Mouse (Mus musculus) erythroid progenitor cell, adult 5-6 weeks (primary cell): Measurements from ENCODE around the gene Lrrc37a. TPM values are rescaled to one million over a fixed set of nuclear protein-coding genes. Genes with fewer than 3 reads are reported as not detected.
"Not testable (repeated sequence)": the region's sequence is repeated elsewhere in the genome, so short reads cannot be mapped to it uniquely, and the experiment has no call there.

Experiments
- ATAC-seq: replicated peaks from 2 replicates; pipeline ENCODE4 v1.8.0; 2016; ENCODE audit warnings: moderate number of reproducible peaks, mild to moderate bottlenecking, moderate TSS enrichment, inconsistent platforms; ENCODE audit not compliant: poor library complexity, low FRiP score, severe bottlenecking
- total RNA-seq, 2 experiments: library from RNA; stranded (forward) in 1 of 2; stranded (reverse) in 1 of 2; fragments of 150-400 nt in 1 of 2; fragments of 186-747, 209-891 nt in 1 of 2; gene quantifications; 2 replicates each; pipeline versions ENCODE4 v1.2.3 to v1.2.4; 2015 to 2017; ENCODE audit warnings: low replicate concordance in 2 of 2

Gene Lrrc37a
- total RNA-seq (2015; ENCODE audit: low replicate concordance) (not detected in 2 replicates), total RNA-seq (2017; ENCODE audit: low replicate concordance) (not detected in 2 replicates)

DNA sequence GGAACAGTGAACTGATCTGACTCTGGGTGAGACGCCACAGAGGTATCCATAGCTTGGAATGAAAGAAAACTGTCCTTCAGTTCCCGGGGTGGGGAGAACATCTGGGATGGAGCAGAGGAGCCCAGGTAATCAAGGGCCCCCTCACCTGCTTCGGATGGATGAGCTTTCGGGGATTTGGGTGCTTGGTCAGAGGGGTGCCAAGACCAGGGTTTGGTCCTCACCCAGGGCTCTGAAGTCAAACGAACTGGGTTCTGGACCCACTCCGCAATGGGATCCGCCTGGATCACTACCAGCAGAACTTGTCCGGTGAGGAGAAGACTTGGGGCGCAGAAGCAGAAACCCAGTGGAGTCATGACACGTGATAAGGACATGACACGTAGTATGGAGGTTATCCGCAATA, at the start of gene Lrrc37a:
Gene Lrrc37a, minus strand, starts transcription at position 101 of the 400 bp plus-strand sequence.
- ATAC-seq = no peak

DNA sequence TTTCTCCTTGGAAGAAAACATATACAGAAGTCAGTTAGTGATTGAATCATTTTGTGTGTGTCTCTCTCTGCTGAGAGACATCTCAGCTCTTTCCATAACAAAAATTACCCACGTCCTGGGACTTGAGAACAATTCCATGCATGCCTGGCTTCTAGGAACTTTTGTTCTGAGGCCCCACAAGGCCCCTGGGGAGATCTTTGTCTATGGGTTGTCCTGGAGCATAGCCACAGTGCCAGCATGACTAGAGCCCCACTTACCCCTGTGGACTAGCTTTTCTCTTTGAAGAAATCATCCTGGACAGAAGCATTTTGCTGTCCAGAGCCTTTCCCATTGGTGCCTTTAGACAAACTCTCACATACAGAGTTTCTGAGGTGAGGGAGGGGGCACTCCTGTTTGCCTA, 30.6 kb upstream of the Lrrc37a start:
- ATAC-seq = not testable (repeated sequence)

DNA sequence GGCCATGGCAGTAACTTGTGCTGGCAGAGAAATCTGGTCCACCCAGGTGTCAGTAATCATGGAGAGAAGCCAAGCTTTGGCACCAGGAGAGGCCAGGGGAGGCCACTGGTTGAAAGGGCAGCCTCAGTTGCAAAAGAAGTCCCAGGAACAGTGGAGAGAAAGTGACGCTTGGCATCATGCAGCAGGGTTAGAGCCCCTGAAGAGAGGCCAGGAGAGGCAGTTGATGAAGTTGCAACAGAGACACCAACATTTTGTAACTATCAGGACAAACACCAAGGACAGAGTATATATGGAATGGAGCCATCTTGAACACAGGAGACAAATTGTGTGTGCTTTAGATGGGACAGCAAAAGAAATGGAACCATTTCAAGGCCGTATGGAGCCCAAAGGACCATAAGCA, 7.7 kb upstream of the Lrrc37a start:
- ATAC-seq = no peak

DNA sequence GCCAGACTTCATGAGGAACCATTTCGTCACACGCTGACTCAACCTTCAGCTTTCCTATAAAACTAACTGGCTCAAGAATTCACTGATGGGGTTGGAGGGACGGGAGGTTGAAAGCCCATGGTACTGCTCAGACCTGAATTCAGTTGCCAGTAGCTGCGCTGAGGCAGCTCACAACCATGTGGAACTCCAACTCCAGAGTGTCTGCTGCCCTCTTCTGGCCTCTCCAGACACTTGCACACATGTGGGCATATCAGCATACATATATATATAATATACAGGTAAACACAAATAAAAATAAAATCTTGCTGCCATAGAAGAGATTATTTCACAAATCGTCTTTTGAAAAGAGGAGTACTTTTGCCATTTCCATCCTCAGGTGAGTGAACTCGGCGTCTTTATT, 40.0 kb downstream of the Lrrc37a start:
- ATAC-seq = no peak

DNA sequence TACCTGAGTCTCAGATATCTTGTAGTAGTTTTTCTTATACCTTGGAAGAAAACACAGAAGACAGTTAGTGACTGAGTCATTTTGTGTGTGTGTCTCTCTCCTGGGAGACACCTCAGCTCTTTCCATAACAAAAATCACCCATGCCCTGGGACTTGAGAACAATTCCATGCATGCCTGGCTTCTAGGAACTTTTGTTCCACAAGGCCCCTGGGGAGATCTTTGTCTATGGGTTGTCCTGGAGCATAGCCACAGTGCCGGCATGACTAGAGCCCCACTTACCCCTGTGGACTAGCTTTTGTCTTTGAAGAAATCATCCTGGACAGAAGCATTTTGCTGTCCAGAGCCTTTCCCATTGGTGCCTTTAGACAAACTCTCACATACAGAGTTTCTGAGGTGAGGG, 53.3 kb downstream of the Lrrc37a start:
- not testable (repeated sequence) for ATAC-seq

DNA sequence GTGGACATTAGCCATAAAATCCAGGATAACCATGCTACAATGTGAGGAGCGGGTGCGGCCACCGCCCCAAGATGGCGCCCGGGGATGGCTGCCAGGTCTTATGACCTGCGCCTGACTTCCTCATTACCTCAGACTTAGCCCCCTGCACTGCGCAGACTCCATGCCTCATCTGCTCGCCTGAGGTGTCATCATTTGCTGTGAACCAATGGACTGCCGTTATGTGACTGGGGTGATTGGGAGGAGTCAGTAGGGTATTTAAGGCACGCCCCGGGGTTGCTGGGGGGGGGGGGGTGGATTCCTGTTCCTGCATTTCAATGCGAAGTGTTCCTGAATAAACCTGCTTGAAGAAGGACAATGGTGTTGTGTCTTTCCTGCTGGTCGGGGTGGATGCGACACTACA, 54.7 kb downstream of the Lrrc37a start:
- not testable (repeated sequence) for ATAC-seq

DNA sequence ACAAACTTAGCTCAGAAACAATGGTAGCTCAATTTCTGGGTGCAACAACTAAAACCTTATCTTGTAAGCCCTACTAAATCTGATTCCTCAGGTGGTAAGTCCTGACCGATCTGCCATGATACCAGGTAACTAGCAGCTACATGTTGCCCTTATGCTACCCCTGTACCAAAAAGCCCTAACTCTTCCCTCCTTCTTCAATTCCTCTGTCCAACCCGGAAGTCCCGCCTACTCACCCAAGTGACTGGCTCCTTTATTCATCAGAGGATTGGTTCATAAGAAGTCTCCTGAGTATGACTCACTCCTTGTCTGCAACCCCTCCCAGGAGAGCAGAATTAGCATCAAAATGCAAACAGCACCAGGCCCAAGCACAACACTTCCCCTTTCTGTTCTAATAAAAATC, 60.7 kb downstream of the Lrrc37a start:
- ATAC-seq = no peak

DNA sequence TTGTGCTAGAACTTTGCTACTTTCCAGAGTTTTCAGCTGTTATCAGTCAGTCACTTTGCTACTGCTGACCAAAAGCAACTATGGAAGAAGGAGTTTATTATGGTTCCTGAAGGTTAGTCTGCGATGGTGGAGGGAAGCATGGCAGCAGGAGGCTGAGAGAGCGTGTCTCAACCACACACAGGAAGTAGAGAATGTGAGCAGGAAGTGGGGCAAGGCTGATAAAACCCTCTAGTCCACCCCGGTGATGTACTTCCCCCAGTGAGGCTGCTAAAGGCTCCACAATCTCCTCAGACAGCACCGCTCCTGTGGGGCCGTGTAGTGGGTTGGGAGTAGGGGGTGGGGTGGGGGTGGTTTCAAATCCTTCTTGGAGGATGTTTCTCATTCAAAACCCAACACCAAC, 68.1 kb downstream of the Lrrc37a start:
- ATAC-seq = no peak

DNA sequence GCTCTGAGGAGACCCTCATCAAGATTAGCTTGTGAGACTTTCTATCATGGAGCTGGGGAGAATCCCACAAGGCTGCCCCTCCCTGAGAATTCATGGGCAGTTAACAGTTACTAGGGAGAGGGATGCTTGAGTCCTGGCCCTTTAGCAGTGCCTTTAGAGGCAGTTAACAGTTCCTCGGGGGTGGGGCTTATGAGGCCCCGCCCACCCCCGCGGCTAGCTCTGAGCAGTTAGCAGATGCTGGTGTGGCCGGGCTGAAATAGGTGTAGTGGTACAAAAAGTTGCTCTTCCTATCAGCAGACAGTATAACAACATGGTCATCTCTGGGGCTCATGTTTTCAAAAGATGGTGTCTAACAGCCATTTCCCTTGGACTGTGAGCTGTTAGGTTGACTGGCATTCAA, 79.4 kb downstream of the Lrrc37a start:
- ATAC-seq = peak; percentile 45

DNA sequence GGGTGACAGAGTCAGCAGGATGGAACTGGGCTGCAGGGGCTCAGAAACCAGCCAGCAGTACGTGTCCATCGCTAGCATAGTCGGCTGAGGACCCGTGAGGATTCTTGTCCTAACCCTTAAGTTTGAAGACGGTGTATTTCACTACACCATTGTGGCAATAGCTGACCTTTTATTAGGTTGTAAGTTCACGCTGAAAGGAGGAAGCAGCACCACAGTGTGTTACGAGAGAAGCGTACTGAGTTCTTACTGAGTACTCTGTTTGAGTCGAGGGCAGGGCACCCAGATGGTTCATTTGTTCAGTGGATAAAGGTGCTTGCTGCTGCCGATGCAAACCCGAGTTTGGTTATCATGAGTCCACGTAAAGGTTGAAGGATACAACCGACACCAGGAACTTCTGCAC, 84.7 kb downstream of the Lrrc37a start:
- ATAC-seq = no peak

DNA sequence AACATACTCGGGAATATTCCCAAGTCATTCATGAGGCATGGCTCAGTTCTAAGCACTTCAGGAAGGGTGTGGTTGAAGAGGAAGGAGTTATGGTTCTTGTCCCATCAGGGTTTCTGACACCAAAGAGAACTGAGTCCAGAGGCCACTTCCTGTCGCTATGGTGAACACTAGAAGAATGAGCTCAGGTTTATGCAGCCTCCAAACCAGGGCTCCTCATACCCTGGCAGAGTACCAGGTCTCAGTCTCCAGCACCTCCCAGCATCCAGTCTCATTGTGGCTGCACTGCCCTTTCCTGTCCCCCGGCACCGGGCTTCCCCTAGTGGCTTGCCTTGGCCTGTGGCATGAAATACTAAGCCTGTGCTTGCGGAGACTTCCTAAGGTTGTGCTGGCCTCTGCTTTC, 85.2 kb downstream of the Lrrc37a start:
- ATAC-seq = no peak

DNA sequence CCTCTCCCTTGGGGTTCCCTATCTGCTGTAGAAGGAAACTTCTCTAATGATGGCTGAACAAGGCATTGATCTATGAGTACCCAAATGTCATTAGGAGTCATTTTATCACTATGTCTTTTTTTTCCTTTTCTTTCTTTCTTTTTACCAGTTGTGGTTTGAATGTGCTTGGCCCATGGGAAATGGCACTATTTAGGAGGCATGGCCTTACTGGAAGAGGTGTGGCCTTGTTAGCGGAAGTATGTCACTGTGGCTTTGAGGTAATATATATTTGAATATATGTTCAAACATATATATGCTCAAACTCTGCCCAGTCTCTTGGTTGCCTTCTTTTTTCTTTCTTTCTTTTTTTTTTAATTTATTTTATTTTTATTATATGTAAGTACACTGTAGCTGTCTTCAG, 90.9 kb downstream of the Lrrc37a start:
- no peak for ATAC-seq

DNA sequence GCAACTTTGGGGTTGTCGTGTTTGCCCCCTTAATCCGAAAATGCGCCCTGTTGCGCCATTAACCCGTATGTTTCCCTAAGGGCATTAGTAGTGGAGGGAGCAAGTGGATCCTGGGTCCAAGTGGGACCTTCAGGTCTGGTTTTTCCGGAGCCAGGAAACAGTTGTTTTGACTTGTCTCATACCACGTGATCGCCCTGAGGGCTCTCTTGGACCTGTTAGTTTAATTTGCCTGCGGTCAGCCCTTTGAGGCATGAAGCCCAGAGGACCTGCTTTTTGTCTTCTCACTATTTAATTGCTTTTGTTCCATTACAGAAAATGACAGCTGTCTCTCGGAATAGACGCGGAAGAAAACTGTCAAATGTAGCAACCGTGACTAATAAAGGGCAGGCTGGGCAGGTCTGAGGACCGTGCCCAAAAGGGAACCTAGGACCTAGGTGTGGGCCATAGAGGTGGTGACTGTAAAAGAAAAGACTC, 91.4 kb downstream of the Lrrc37a start:
- ATAC-seq = no peak; the same call in 1 of the 2 replicates

DNA sequence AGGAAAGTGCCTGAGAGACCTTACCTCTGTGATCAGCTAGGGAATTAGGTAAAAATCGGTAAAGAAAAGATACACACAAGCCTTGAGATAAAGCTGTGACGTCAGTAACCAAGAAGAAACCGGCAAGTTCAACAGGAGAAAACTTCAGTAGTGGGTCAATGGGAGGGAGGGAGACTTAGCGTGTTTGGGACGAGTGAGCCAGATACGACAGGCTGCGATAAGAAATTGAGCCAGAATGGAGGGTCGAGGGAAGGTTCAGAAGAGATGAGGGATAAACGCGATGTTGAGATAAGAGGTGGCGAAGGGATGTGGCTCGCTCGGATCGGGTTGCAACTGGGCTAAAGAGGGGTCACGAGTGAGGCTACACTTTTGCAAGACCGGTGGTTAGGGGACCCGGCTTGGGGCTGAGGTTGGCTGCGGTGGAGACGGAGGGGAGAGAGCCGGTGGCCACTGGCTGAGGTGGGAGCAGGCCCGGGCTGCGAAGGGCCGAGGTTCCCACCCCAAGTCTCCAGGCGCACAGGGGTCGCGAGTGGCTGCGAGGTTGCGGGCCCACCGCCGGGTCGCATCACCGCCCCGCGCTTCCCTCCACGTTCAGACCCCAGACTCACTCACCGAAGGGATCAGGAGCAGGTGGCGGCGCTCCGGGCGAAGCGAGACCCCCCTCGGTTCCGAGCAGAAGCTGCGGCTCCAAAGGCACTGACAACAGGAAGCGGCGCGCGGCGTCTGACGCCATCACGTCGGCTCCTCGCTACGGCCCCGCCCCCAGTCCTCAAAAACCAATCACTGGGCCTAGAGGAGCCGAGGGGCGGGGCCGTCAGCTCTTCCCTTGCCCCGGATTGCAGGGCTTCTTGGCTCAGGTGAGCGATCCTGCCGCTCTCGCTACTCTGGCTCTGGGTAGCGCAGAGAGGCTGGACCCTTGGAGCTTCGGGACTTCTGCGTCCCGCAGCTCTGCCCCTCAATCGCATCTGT, 92.1 kb downstream of the Lrrc37a start, which contains the start of gene Plekhm1:
Gene Plekhm1, minus strand, starts transcription at position 707 of the 969 bp plus-strand sequence.
- ATAC-seq = peak; percentile 99

DNA sequence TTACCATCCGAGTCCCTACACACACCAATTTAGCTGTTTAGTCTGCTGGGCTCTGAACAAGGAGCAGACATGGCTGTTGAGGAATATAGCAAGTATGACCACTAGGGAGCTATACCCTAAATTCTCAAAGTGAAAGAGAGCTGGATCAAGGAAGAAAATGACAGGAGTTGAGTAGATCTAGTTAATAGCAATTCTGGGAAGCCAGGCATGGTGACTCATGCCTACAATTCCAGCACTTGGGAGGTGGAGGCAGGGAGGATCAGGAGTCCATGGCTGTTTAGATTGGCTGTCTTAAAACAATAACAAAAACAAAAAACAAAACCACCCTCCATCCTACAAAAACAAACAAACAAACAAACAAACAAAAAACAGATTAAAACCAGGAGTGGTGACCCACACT, 93.1 kb downstream of the Lrrc37a start:
- ATAC-seq = no peak

DNA sequence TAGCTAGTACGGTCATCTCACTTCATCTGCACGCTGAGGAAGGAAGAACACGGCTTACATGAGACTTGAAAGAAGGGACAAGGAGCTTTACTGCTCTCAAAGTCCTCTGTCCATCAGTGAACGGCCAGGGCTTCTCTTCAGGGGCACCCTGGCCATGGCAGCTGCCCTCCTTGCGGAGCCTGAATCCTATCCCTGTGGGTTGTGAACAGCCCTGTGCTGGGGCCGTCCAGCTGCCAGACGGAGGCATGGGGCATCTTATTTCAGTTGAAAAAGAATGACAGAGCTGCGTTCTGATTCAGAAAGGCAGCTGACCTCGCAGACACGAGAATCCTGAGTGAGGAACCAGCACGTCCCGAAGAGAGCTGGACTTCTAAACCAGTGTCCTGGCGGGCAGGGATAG, 95.5 kb downstream of the Lrrc37a start:
- ATAC-seq = no peak

DNA sequence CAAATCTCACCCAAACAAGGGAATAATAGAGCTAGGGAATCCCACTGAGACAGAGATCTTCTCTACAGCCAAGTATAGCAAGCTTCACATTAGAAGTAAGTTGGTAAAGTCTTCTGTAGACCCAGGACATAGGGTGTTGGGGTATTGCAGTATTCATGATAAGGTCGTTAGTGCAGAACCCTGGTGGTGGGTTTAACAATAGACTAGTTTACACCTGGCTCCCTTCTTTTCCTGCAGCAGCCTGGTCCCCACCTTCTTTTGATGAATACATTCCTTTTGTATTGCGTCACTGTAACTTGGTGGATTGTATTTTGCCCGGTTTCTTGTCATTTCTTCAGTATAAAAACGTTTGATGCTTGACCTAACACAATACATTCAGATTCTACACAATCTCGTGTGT, 97.3 kb downstream of the Lrrc37a start:
- not testable (repeated sequence) for ATAC-seq

DNA sequence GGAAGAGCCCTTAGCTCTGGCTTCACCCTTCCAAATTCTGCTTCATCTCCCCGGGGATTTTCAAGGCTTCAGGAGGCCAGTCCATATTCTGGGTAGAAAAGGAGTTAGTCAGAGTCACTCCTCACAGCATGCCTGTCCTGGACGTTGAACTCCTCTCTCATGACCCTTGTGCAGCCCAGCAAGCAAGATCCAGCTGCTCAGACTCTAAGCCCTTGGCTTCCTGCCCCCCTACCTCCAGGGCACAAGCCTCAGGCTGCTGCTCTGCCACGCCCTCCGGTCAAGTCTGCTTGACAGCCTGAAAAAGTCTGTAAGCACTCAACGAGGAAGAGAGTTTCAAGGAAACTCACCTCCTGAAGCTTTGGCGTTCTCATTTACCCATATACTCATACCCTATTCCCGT, 97.8 kb downstream of the Lrrc37a start:
- ATAC-seq = no peak

DNA sequence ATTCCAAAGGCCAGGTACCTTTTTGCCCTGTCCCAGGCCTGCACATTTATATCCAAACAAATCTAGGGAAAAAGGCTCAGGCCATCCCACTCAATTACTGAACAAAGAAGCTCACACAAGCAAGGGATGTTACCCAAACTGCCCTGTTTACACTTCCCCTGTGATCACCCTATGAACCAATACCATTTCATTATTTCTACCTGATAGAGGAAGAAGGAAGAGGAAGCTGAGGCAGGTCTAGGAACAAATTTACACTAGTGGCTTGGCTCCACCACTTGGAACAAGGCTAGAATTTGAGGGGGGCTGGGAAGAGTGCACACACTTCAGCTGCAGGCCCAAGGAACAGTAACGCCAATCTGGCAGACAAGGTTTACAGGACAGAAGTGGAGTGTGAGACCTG, 98.6 kb downstream of the Lrrc37a start:
- no peak for ATAC-seq

DNA sequence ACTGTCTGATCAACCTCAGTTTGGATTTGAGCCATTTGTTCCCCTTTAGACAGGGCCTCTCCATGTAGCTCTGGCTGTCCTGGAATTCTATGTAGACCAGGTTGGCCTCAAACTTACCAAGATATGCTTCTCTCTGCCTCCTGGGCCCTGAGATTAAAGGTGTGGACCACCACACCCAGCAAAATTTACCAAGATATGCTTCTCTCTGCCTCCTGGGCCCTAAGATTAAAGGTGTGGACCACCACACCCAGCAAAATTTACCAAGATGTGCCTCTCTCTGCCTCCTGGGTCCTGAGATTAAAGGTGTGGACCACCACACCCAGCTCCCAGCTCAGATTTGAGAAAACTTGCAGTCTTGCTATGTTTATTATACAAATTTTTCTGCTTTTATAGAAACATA, 99.8 kb downstream of the Lrrc37a start:
- ATAC-seq = no peak

DNA sequence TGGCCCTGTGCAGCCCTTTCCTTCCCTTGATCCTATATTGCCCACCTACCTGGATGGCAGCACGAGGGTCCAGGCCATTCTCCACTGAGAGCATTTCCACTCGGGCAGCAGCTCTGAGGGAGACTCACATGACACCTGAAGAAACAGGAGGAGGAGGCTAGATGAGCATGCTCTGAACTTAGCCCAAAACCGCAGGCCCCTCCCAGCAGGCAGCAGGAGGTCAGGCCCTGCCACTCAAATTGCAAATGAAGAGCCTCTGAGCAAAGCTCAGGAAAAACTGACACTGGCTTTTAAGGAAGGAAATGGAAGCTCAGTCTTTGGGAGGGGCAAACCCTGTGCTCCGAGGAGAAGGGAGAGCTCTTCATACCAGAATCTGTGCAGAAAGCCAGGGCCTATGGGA, 100.6 kb downstream of the Lrrc37a start:
- no peak for ATAC-seq
